Comparison of ENCODE assay signal across 8 mouse cellular contexts in the genomic region with DNA sequence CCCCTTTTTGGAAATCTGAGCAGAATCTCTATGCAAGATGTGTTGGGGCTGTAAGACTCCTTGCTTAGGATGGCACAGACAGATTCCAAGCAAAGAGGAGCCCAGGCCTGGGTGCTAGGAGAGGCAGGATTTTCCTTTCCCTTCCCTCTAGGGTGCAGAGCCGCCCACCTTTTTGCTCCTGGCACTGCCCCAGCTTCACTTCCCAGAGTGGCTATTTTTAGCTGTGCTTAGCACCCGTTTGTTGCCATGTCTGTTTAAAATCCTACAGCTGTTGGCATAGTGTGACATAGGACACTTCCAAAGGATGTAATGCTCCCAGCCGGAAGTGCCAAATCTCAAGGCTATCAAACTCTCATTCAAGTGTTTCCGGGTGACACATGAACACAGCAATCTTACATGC.
DNase-seq lines count a peak whose midpoint lies in the region; ATAC-seq lines count a peak whose summit lies in the region.

No protein-coding gene starts in this region.

- no peaks in the 10 kb centered on the region for H3K27me3 ChIP-seq in stomach, embryonic 14.5 days (ENCODE audit: control insufficient read depth, insufficient read depth, low read length)
- no peaks in the 10 kb centered on the region for H3K27me3 ChIP-seq in midbrain, embryonic 16.5 days (ENCODE audit: control insufficient read depth, insufficient read depth, low read depth, low read length)

- no peak overlapping the region for H3K9ac ChIP-seq in stomach, embryonic 14.5 days (replicated peaks; ENCODE audit: low read depth, low read length)
- H3K9ac ChIP-seq in midbrain, embryonic 16.5 days (ENCODE audit: low read depth, low read length), result no peak overlapping the region

- no peaks in the 10 kb centered on the region; the same call in 1 of the 2 replicates for H3K36me3 ChIP-seq in stomach, embryonic 14.5 days (ENCODE audit: control insufficient read depth, insufficient read depth, low read length)
- H3K36me3 ChIP-seq in midbrain, embryonic 16.5 days (ENCODE audit: control insufficient read depth, insufficient read depth, low read length), result no peaks in the 10 kb centered on the region

- H3K4me1 ChIP-seq in stomach, embryonic 14.5 days (ENCODE audit: control insufficient read depth, insufficient read depth, low read length), result peaks cover 42% of the 10 kb centered on the region
- H3K4me1 ChIP-seq in midbrain, embryonic 16.5 days (ENCODE audit: control insufficient read depth, insufficient read depth, low read length), result peaks cover 8% of the 10 kb centered on the region

- H3K4me2 ChIP-seq in stomach, embryonic 14.5 days (replicated peaks; ENCODE audit: low read depth, low read length), result 0 out of 2 replicates have a peak overlapping the region, but pooled peaks have one; percentile 2
- H3K4me2 ChIP-seq in midbrain, embryonic 16.5 days (ENCODE audit: low read length), result no peak overlapping the region

- WGBS in stomach, embryonic 14.5 days, result 24% methylated on average over 4 of the region's 4 CpGs
- 57% methylated on average over 4 of the region's 4 CpGs for WGBS in midbrain, embryonic 16.5 days

- peak; percentile 21 for DNase-seq in adrenal gland, postnatal 25 days
- DNase-seq in adrenal gland, adult 8-10 months, result no peak
- DNase-seq in ovary, postnatal 36 days (ENCODE audit: low spot score), result peak; percentile 33
- DNase-seq in ovary, postnatal 14 days (ENCODE audit: low spot score), result no peak
- DNase-seq in left cerebral cortex, adult 11 months (ENCODE audit: low spot score), result peak; percentile 18
- no peak for DNase-seq in c-Kit-positive CD71-positive TER-119-positive erythroid progenitor cells, embryonic 14.5 days (ENCODE audit: low spot score)

- no peaks in the 10 kb centered on the region for H3K9me3 ChIP-seq in stomach, embryonic 14.5 days (ENCODE audit: control insufficient read depth, low read depth, low read length)
- H3K9me3 ChIP-seq in midbrain, embryonic 16.5 days (replicated peaks; ENCODE audit: control insufficient read depth, low read length, poor library complexity, severe bottlenecking), result no peaks in the 10 kb centered on the region

- no peak for ATAC-seq in stomach, embryonic 14.5 days (ENCODE audit: insufficient number of reproducible peaks, insufficient read depth, low FRiP score, low read depth)
- ATAC-seq in midbrain, embryonic 16.5 days, result no peak

- peak overlapping the region; percentile 55; the same call in 1 of the 2 replicates for H3K27ac ChIP-seq in stomach, embryonic 14.5 days (ENCODE audit: low read length)
- H3K27ac ChIP-seq in midbrain, embryonic 16.5 days (ENCODE audit: low read length), result no peak overlapping the region

- no peak overlapping the region for H3K4me3 ChIP-seq in stomach, embryonic 14.5 days (ENCODE audit: low read depth, low read length)
- no peak overlapping the region for H3K4me3 ChIP-seq in midbrain, embryonic 16.5 days (ENCODE audit: low read depth, low read length)

Comparison
In these comparisons a context has a peak if more than half of its experiments do, and no peak if none do; other contexts are left out.
1. DNase-seq: peak in adrenal gland, postnatal 25 days (single experiment), ovary, postnatal 36 days (single experiment) and left cerebral cortex, adult 11 months (single experiment); none in adrenal gland, adult 8-10 months (single experiment), ovary, postnatal 14 days (single experiment) and c-Kit-positive CD71-positive TER-119-positive erythroid progenitor cells, embryonic 14.5 days (single experiment).